Mouse (Mus musculus) embryonic facial prominence, embryonic 12.5 days (tissue): Measurements from ENCODE around the gene Bank1. TPM values are rescaled to one million over a fixed set of nuclear protein-coding genes. Genes with fewer than 3 reads are reported as not detected.
"Not testable (repeated sequence)": the region's sequence is repeated elsewhere in the genome, so short reads cannot be mapped to it uniquely, and the experiment has no call there.

Source experiments
- ATAC-seq: fragments of 200-750 bp; cut with Nextera tagmentation; 2 replicates; pipeline ENCODE4 v1.8.0; 2017; ENCODE audit not compliant: insufficient number of reproducible peaks, insufficient read depth, low FRiP score, low TSS enrichment
- H3K27ac ChIP-seq: fragments of 300-500 bp; sonication (generic); 2 replicates; pipeline ENCODE4 v1.5.1; 2016; ENCODE audit warnings: mild to moderate bottlenecking
- H3K27me3 ChIP-seq: fragments of 300-500 bp; sonication (generic); 2 replicates; pipeline ENCODE4 v1.6.1; 2016; ENCODE audit warnings: mild to moderate bottlenecking, moderate library complexity
- H3K36me3 ChIP-seq: fragments of 300-500 bp; sonication (generic); 2 replicates; pipeline ENCODE4 v1.6.1; 2016; ENCODE audit warnings: mild to moderate bottlenecking
- H3K4me1 ChIP-seq: fragments of 300-500 bp; sonication (generic); 2 replicates; pipeline ENCODE4 v1.6.1; 2016
- H3K4me2 ChIP-seq: fragments of 300-500 bp; sonication (generic); replicated peaks from 2 replicates; pipeline ENCODE4 v1.6.1; 2016; ENCODE audit warnings: mild to moderate bottlenecking, moderate library complexity
- H3K4me3 ChIP-seq: fragments of 300-500 bp; sonication (generic); 2 replicates; pipeline ENCODE4 v1.5.1; 2016; ENCODE audit warnings: mild to moderate bottlenecking
- H3K9ac ChIP-seq: fragments of 300-500 bp; sonication (generic); 2 replicates; pipeline ENCODE4 v1.6.1; 2016; ENCODE audit warnings: mild to moderate bottlenecking, moderate library complexity
- H3K9me3 ChIP-seq: fragments of 300-500 bp; sonication (generic); 2 replicates; pipeline ENCODE4 v1.6.1; 2016; ENCODE audit warnings: mild to moderate bottlenecking, moderate library complexity
- WGBS: fragments of 180-500 bp; shearing (Covaris S2); methylation state at CpG from one replicate; pipeline ENCODE4 v1.1.7; 2016; 5-methylcytosine and 5-hydroxymethylcytosine counted together
- polyA plus RNA-seq: library from polyadenylated mRNA; unstranded; fragments of >200 nt; fragmentation: Nextera tagmentation; extraction: Ambion mirVana; gene quantifications from 2 replicates; pipeline ENCODE4 v1.2.1, GENCODE M21; 2016

Gene Bank1
- polyA plus RNA-seq, 1 experiment from 2014 or later = 0.65 TPM

DNA sequence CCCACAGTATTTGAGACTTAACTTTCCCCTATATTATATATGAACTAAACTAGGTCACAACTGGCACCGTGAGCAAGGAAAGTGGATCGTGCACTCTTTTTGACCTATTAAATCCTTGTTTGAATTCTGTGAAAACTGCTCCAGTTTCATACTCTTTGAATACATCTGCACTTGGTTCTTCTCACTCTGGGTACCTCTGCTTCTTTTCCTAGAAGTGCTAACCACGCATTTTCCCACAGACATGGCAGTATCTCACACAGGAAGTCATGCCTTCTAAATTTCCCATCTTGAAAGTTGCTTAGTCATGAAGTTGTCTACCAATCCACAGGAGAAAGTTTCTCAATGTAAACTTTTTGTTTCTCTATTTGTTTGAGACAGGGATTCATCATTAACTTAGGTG is 3.9 kb downstream of the Bank1 start:
- Histone ChIP-seq H3K9ac (no peak overlapping the region), H3K4me3 (no peak overlapping the region), H3K4me2 (no peak overlapping the region), H3K27ac (no peak overlapping the region), H3K4me1 (no peaks in the 10 kb centered on the region), H3K36me3 (no peaks in the 10 kb centered on the region), H3K27me3 (no peaks in the 10 kb centered on the region), H3K9me3 (no peaks in the 10 kb centered on the region)
- no peak for ATAC-seq
- 90% methylated on average over 3 of the region's 3 CpGs for WGBS

DNA sequence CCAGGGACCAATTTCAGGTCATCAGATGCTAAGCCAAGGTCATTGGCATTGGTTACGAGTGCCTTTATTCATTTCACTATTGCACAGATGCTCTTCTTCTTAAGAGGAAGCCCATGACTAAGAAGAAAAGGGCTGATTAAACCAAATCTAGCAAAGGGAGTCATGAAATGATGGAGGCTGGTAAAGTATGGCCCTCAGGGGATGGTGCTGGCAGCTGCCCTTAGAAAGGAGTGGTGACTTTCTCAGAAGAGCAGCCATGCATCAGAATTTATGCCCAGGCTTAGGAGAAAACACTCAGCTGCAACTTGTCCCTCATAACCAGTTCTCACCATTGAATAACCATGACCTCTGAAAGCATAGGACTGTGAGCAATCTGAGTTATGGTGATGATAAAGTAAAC is 17.4 kb downstream of the Bank1 start:
- Histone ChIP-seq H3K27ac (no peak overlapping the region), H3K9ac (no peak overlapping the region), H3K4me3 (no peak overlapping the region), H3K36me3 (no peaks in the 10 kb centered on the region), H3K4me1 (peaks cover 4% of the 10 kb centered on the region; the same call in 1 of the 2 replicates), H3K9me3 (no peaks in the 10 kb centered on the region), H3K4me2 (no peak overlapping the region), H3K27me3 (no peaks in the 10 kb centered on the region)
- ATAC-seq = no peak
- WGBS = 90% methylated on average over 1 of the region's 1 CpGs

DNA sequence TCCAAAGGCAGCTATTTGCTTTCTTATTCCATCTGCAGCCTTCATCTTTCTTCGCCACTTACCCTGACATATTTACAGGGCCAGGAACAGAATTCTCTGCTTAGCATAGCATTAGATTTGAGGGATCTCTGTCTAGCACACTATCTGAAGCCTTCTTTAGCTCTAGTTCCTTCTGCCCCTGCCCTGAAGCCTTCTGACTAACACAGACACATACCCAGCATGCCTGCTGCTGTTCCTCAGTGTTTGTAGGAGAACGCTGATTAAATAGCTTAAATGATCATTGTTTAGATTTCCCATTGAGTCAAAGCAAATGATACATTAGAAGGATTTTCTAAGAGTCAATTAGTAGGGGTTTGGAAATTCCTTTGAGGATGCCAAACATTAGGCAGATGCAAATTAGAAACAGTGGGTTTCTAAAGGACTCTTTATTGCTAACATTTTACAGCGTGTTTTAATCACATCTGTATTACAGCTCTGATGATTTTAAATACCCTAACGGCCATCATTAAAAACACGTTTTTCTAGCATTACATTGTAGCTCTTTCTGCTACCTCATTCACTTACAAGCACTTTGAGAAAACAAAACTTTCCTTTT is 19.2 kb downstream of the Bank1 start:
- ATAC-seq = no peak
- no peak overlapping the region for H3K27ac ChIP-seq
- no peak overlapping the region for H3K4me3 ChIP-seq
- H3K4me1 ChIP-seq = peaks cover 4% of the 10 kb centered on the region; the same call in 1 of the 2 replicates
- WGBS = 58% methylated on average over 5 of the region's 5 CpGs
- no peaks in the 10 kb centered on the region for H3K36me3 ChIP-seq
- H3K9me3 ChIP-seq = no peaks in the 10 kb centered on the region
- H3K9ac ChIP-seq = no peak overlapping the region
- H3K4me2 ChIP-seq = no peak overlapping the region
- no peaks in the 10 kb centered on the region for H3K27me3 ChIP-seq

DNA sequence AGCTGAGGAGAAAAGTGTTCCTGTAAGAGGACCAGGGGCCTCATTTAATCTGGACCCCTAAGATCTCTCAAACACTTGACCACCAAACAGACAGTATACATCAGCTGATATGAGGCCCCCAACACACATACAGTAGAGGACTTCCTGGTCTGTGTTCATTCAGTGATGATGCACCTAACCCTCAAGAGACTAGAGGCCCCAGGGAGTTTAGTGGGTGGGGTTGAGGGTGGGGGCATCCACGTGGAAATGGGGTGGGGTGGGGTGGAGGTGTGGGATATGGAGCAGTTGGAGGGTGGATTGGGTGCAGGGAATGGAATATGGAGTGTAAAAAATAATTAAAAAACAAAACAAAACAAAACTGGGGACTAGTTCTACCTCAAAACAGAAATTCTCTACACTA is 23.3 kb downstream of the Bank1 start:
- Histone ChIP-seq H3K36me3 (no peaks in the 10 kb centered on the region), H3K4me2 (no peak overlapping the region), H3K9me3 (no peaks in the 10 kb centered on the region), H3K27ac (no peak overlapping the region), H3K9ac (no peak overlapping the region), H3K4me1 (peaks cover 4% of the 10 kb centered on the region; the same call in 1 of the 2 replicates), H3K4me3 (no peak overlapping the region), H3K27me3 (no peaks in the 10 kb centered on the region)
- no peak for ATAC-seq
- 40% methylated on average over 1 of the region's 1 CpGs for WGBS

DNA sequence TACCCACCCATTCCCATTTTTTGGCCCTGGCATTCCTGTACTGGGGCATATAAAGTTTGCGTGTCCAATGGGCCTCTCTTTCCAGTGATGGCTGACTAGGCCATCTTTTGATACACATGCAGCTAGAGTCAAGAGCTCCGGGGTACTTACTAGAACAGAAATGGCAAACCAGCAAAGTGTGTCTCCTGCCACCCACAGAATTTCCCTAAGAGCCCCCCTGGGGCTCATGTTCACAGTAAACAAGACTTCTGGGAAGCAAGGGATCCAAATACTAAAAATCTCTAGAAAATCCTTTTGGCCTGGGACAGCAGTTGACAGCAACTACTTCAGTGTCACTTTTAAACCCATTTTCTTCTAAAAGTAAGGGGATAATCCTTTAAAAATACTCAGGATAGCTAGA is 25.1 kb downstream of the Bank1 start:
- H3K27me3 ChIP-seq, H3K4me2 ChIP-seq, ATAC-seq, H3K9ac ChIP-seq, H3K4me3 ChIP-seq, H3K36me3 ChIP-seq, H3K4me1 ChIP-seq, H3K27ac ChIP-seq, H3K9me3 ChIP-seq: not testable (repeated sequence)
- 93% methylated on average over 2 of the region's 2 CpGs for WGBS

DNA sequence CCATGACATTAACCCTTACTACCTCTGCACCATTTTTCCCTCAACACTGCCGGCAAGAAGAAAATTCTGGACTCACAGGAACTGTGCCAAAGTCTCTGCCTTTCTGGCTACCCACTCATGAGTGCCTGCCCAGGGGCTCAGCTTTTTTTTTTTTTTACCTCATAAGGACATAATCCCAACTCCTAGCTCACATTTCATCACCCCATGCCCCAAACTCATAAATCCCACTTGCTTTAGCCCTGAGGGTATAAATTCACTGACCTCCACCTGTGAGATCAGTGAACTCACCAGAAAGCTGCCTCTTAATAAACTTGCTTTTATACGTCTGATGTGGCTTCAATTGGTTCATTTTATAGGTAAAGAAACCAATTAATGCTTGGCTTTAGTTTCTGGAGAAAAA is 28.5 kb downstream of the Bank1 start:
- no peaks in the 10 kb centered on the region for H3K36me3 ChIP-seq
- no peak overlapping the region for H3K9ac ChIP-seq
- H3K4me3 ChIP-seq = no peak overlapping the region
- H3K27ac ChIP-seq = no peak overlapping the region
- H3K4me2 ChIP-seq = no peak overlapping the region
- no peaks in the 10 kb centered on the region for H3K9me3 ChIP-seq
- H3K27me3 ChIP-seq = no peaks in the 10 kb centered on the region
- ATAC-seq = no peak
- H3K4me1 ChIP-seq = no peaks in the 10 kb centered on the region
- 76% methylated on average over 2 of the region's 2 CpGs for WGBS

DNA sequence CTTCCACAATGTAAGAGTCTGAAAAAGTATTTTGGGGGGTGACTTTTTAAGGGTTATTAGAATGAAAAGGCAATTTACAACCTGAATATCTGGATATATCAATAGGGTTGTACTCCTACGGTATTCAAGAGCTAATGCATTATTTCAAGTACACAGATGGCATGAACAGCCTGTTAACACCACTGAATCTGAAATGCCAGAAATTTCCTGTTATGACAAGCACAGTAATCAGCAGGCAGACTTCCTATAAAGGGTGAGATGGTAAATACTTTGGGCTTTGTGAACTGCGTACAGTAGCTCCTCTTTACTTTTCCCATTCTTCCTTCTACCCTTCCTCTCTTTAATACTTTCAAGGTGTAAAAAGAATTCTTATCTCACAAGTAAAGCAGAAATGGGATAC is 30.6 kb downstream of the Bank1 start:
- H3K4me2 ChIP-seq = no peak overlapping the region
- H3K36me3 ChIP-seq = no peaks in the 10 kb centered on the region
- no peak overlapping the region for H3K27ac ChIP-seq
- H3K9me3 ChIP-seq = no peaks in the 10 kb centered on the region
- H3K9ac ChIP-seq = no peak overlapping the region
- no peaks in the 10 kb centered on the region for H3K27me3 ChIP-seq
- WGBS = 82% methylated on average over 2 of the region's 2 CpGs
- no peak overlapping the region for H3K4me3 ChIP-seq
- no peak for ATAC-seq
- no peaks in the 10 kb centered on the region for H3K4me1 ChIP-seq

DNA sequence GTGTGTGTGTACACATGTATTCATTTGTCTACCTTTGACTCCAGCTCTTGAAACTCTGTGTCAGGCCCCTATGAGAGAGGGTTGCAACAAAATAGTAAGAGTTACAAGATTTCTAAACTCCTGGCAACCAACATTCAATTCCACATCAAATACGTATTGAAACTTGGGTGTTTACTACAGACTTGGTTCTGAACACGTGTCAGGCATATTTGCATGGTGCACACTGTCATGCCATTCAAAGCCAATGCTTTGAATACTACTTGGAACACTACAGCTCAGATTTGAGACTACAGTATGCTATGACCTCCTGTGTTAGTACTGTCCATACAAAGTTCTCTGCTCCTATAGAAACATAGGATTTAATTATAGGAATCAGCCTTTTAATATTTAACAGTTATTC is 38.0 kb downstream of the Bank1 start:
- 82% methylated on average over 2 of the region's 2 CpGs for WGBS
- H3K4me2 ChIP-seq = no peak overlapping the region
- H3K4me1 ChIP-seq = no peaks in the 10 kb centered on the region

DNA sequence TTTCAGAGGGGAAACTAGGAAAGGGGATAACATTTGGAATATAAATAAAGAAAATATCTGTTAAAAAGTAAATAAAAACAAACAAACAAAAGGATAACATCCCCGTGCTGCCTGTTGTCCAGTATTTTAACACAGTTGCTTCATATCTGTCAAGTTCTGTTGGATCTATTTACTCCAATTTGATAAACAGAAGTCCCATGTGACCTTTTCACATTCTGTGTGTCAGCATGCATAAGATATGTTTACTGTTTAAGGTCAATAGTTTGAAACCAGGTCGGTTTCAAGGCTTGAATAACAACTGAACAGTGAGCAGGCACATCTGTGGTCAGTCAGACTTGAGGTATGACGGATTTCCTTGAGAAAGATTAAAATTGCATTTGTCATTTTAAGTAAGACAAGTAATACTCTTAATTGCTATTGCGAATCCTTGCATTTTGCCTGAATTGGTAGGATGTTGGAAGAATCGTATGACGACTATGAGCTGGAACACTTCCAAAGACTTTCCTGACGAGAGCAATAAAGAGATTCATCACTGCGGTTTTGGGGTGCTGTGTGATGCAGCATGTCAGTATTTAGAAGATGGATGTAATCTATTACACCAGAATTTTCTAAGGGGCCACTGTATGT is 60.8 kb downstream of the Bank1 start:
- H3K36me3 ChIP-seq = no peaks in the 10 kb centered on the region
- no peaks in the 10 kb centered on the region for H3K27me3 ChIP-seq
- no peak overlapping the region for H3K4me3 ChIP-seq
- H3K9ac ChIP-seq = no peak overlapping the region
- no peak overlapping the region for H3K27ac ChIP-seq
- ATAC-seq = no peak
- 67% methylated on average over 8 of the region's 8 CpGs for WGBS
- H3K9me3 ChIP-seq = no peaks in the 10 kb centered on the region
- H3K4me1 ChIP-seq = no peaks in the 10 kb centered on the region
- H3K4me2 ChIP-seq = no peak overlapping the region

More for the DNA sequence above, 38.0 kb downstream of the Bank1 start:
- Histone ChIP-seq H3K9me3 (no peaks in the 10 kb centered on the region), H3K27me3 (no peaks in the 10 kb centered on the region), H3K36me3 (no peaks in the 10 kb centered on the region), H3K4me3 (no peak overlapping the region), H3K27ac (no peak overlapping the region), H3K9ac (no peak overlapping the region)
- no peak for ATAC-seq

DNA sequence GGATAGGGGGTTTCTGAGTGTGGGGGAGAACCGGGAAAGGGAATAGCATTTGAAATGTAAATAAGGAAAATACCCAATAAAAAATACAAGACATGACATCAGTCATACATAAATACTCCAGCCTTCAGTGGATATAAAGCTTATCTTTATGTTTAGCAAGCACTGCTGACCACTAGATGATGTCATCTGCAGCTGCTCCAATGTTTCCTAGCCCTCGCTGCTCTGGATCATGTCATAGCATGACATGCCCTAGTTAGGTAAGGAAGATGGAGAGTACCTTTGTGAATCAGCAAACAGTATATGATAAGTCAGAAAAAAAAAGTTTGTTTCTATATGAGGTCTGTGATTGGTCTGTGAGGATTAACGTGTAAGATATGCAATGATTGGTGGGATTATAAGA is 68.1 kb downstream of the Bank1 start:
- H3K4me3 ChIP-seq = no peak overlapping the region
- ATAC-seq = no peak
- no peaks in the 10 kb centered on the region for H3K36me3 ChIP-seq
- 87% methylated on average over 3 of the region's 3 CpGs for WGBS
- no peaks in the 10 kb centered on the region for H3K27me3 ChIP-seq
- no peak overlapping the region for H3K4me2 ChIP-seq
- no peak overlapping the region for H3K27ac ChIP-seq
- H3K9me3 ChIP-seq = no peaks in the 10 kb centered on the region
- no peak overlapping the region for H3K9ac ChIP-seq
- H3K4me1 ChIP-seq = no peaks in the 10 kb centered on the region

DNA sequence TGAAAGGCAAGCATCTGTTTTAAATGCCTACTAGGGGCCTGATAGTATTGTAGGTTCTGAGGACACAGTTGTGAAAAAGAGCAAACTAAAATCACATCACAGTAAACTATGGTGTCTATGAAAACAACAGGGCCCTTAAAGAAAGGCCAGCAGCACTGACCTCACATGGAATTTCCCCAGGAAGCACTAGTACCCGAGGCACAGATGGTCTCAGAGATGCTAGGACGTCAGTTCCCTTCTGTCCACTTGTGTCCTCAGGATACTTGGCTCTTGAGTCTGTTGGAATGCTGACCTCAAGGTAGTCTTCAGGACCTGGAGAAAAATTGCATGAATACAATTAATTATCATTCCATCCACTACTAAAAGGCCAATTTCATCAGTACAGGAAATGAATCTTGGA is 71.2 kb downstream of the Bank1 start:
- Histone ChIP-seq H3K27me3 (no peaks in the 10 kb centered on the region), H3K9me3 (no peaks in the 10 kb centered on the region), H3K4me2 (no peak overlapping the region), H3K9ac (no peak overlapping the region), H3K4me3 (no peak overlapping the region), H3K27ac (no peak overlapping the region), H3K4me1 (no peaks in the 10 kb centered on the region), H3K36me3 (no peaks in the 10 kb centered on the region)
- no peak for ATAC-seq
- 16% methylated on average over 2 of the region's 2 CpGs for WGBS

DNA sequence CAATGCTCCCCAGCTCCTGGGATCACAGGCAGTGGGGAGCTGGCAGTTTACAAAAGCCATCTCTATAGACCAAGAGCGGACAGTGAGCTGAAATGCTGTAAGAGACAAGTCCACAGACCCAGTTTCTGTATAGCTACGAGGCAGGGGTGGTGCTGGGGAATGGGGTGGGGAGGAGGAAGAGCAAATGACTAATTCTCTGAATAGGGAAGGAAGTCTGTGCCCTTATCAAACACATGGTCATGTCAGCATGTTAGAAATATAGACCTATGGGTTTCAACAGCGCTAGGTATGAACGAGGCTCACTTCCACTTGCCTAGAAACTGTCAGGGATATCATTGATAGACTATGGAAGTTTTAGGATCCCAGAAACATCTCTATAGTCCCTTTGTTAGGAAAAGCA is 73.0 kb downstream of the Bank1 start:
- Histone ChIP-seq H3K4me1 (no peaks in the 10 kb centered on the region), H3K9me3 (no peaks in the 10 kb centered on the region)

More for the DNA sequence above, 73.0 kb downstream of the Bank1 start:
- no peaks in the 10 kb centered on the region for H3K36me3 ChIP-seq
- H3K27me3 ChIP-seq = no peaks in the 10 kb centered on the region
- no peak overlapping the region for H3K9ac ChIP-seq
- 76% methylated on average over 4 of the region's 4 CpGs for WGBS
- no peak overlapping the region for H3K4me3 ChIP-seq
- no peak for ATAC-seq
- no peak overlapping the region for H3K4me2 ChIP-seq
- H3K27ac ChIP-seq = no peak overlapping the region
